Mouse (Mus musculus): Measurements from ENCODE around the gene Unc5cl. TPM values are rescaled to one million over a fixed set of nuclear protein-coding genes. Genes with fewer than 3 reads are reported as not detected.

Unc5cl gene
- polyA plus RNA-seq, 1 experiment from 2014 or later: 0.34 TPM

Other genes with a start within 250 kb of the Unc5cl start
- gene Trem1, start 222.1 kb upstream of the Unc5cl start, polyA plus RNA-seq (2014; fragmentation: Nextera tagmentation; extraction: Ambion mirVana): 0.07 and 0.11 TPM in 2 replicates
- gene Trem3, start 207.1 kb upstream of the Unc5cl start, polyA plus RNA-seq (2014; fragmentation: Nextera tagmentation; extraction: Ambion mirVana): 0.21 TPM in 1 of 2 replicates, not detected in the other
- not detected in 2 replicates for gene Treml4, start 190.6 kb upstream of the Unc5cl start, polyA plus RNA-seq (2014; fragmentation: Nextera tagmentation; extraction: Ambion mirVana)
- 0.10 and 0.15 TPM in 2 replicates for gene Treml2, start 155.4 kb upstream of the Unc5cl start, polyA plus RNA-seq (2014; fragmentation: Nextera tagmentation; extraction: Ambion mirVana)
- gene B430306N03Rik, start 138.8 kb upstream of the Unc5cl start, polyA plus RNA-seq (2014; fragmentation: Nextera tagmentation; extraction: Ambion mirVana): not detected in 2 replicates
- 1.9 and 2.6 TPM in 2 replicates for gene Trem2, start 108.5 kb upstream of the Unc5cl start, polyA plus RNA-seq (2014; fragmentation: Nextera tagmentation; extraction: Ambion mirVana)
- gene Treml1, start 95.0 kb upstream of the Unc5cl start, polyA plus RNA-seq (2014; fragmentation: Nextera tagmentation; extraction: Ambion mirVana): 2.5 and 3.0 TPM in 2 replicates
- 23.0 and 26.5 TPM in 2 replicates for gene Nfya, start 45.0 kb upstream of the Unc5cl start, polyA plus RNA-seq (2014; fragmentation: Nextera tagmentation; extraction: Ambion mirVana)
- gene Oard1, start 44.9 kb upstream of the Unc5cl start, polyA plus RNA-seq (2014; fragmentation: Nextera tagmentation; extraction: Ambion mirVana): 76.5 and 79.7 TPM in 2 replicates
- gene Apobec2, start 22.0 kb upstream of the Unc5cl start, polyA plus RNA-seq (2014; fragmentation: Nextera tagmentation; extraction: Ambion mirVana): 1.2 and 2.0 TPM in 2 replicates
- gene Tspo2, start 3.4 kb upstream of the Unc5cl start, polyA plus RNA-seq (2014; fragmentation: Nextera tagmentation; extraction: Ambion mirVana): 0.28 and 0.52 TPM in 2 replicates

Measured in embryonic facial prominence, embryonic 11.5 days (tissue).